Mouse (Mus musculus) neural tube, embryonic 11.5 days (tissue): ENCODE measurements around the gene Igsf9. TPM values are rescaled to one million over a fixed set of nuclear protein-coding genes. Genes with fewer than 3 reads are reported as not detected.
A peak's percentile ranks its signal among the peaks of the same experiment; 100 is the strongest.

Experiments used
- ATAC-seq: fragments of 200-750 bp; cut with Nextera tagmentation; 2 replicates; pipeline ENCODE4 v1.8.0; 2017; ENCODE audit warnings: moderate number of reproducible peaks, mild to moderate bottlenecking, moderate TSS enrichment, moderate library complexity; ENCODE audit not compliant: insufficient read depth, low FRiP score, low TSS enrichment
- DNase-seq: peaks from one replicate; pipeline ENCODE4 v3.0.0-alpha.2; 2015; ENCODE audit warnings: low spot score
- H3K27ac ChIP-seq: fragments of 300-500 bp; sonication (generic); 2 replicates; pipeline ENCODE4 v1.5.1; 2014; ENCODE audit warnings: low read depth, mild to moderate bottlenecking, low read length
- H3K27me3 ChIP-seq: fragments of 300-500 bp; sonication (generic); 2 replicates; pipeline ENCODE4 v1.6.1; 2014; ENCODE audit warnings: mild to moderate bottlenecking, low read length, mixed read lengths; ENCODE audit not compliant: control insufficient read depth, insufficient read depth
- H3K36me3 ChIP-seq: fragments of 300-500 bp; sonication (generic); 2 replicates; pipeline ENCODE4 v1.6.1; 2014; ENCODE audit warnings: mild to moderate bottlenecking, low read length, moderate library complexity, mixed read lengths; ENCODE audit not compliant: control insufficient read depth, insufficient read depth
- H3K4me1 ChIP-seq: fragments of 300-500 bp; sonication (generic); 2 replicates; pipeline ENCODE4 v1.6.1; 2014; ENCODE audit warnings: low read length, mixed read lengths; ENCODE audit not compliant: control insufficient read depth, insufficient read depth
- H3K4me2 ChIP-seq: fragments of 300-500 bp; sonication (generic); 2 replicates; pipeline ENCODE4 v1.6.1; 2014; ENCODE audit warnings: low read depth, mild to moderate bottlenecking, moderate library complexity
- H3K4me3 ChIP-seq: fragments of 300-500 bp; sonication (generic); 2 replicates; pipeline ENCODE4 v1.5.1; 2014; ENCODE audit warnings: low read depth, low read length
- H3K9ac ChIP-seq: fragments of 300-500 bp; sonication (generic); 2 replicates; pipeline ENCODE4 v1.6.1; 2014; ENCODE audit warnings: mild to moderate bottlenecking, low read length
- H3K9me3 ChIP-seq: fragments of 300-500 bp; sonication (generic); 2 replicates; pipeline ENCODE4 v1.6.1; 2016; ENCODE audit warnings: low read length; ENCODE audit not compliant: control insufficient read depth
- WGBS: fragments of 180-500 bp; shearing (Covaris S2); extraction: QIAGEN DNeasy Blood & Tissue Kit; methylation state at CpG from one replicate; pipeline ENCODE4 v1.1.7; 2014; 5-methylcytosine and 5-hydroxymethylcytosine counted together
- polyA plus RNA-seq: library from polyadenylated mRNA; unstranded; fragments of >200 nt; fragmentation: Nextera tagmentation; extraction: Ambion mirVana; gene quantifications from 2 replicates; pipeline ENCODE4 v1.2.1, GENCODE M21; 2014

Igsf9 gene
- polyA plus RNA-seq, 1 experiment from 2014 or later = 59.3 TPM

GRCm38 (mm10) chr1:172496030-172496429 is 14.4 kb downstream of the Igsf9 start:
- DNase-seq = no peak
- H3K9me3 ChIP-seq = no peaks in the 10 kb centered on the region
- WGBS = 78% methylated on average over 17 of the region's 17 CpGs
- H3K27me3 ChIP-seq = peaks cover 8% of the 10 kb centered on the region; the same call in 1 of the 2 replicates
- H3K27ac ChIP-seq = no peak overlapping the region
- peaks cover 15% of the 10 kb centered on the region for H3K36me3 ChIP-seq
- H3K4me2 ChIP-seq = no peak overlapping the region
- no peak for ATAC-seq
- no peak overlapping the region for H3K4me3 ChIP-seq
- H3K4me1 ChIP-seq = peaks cover 8% of the 10 kb centered on the region; the same call in 1 of the 2 replicates
- H3K9ac ChIP-seq = no peak overlapping the region

- Histone ChIP-seq H3K27ac (no peak overlapping the region), H3K9ac (no peak overlapping the region), H3K4me3 (no peak overlapping the region), H3K27me3 (peaks cover 10% of the 10 kb centered on the region; the same call in 1 of the 2 replicates), H3K4me1 (peaks cover 14% of the 10 kb centered on the region), H3K4me2 (no peak overlapping the region), H3K9me3 (no peaks in the 10 kb centered on the region), H3K36me3 (peaks cover 13% of the 10 kb centered on the region)
- peak; percentile 7 for DNase-seq
- ATAC-seq = no peak
- 86% methylated on average over 10 of the region's 10 CpGs for WGBS
These were observed 15.8 kb downstream of the Igsf9 start for GRCm38 (mm10) chr1:172497428-172497827.

GRCm38 (mm10) chr1:172499765-172500441 is 18.3 kb downstream of the Igsf9 start, which contains the start of gene Tagln2:
Tagln2 (plus strand) TSS chr1:172500047.
- 0 out of 2 replicates have a peak within 1 kb of the TSS, but pooled peaks have one; percentile 20 for H3K27ac ChIP-seq
- H3K4me1 ChIP-seq = peaks cover 27% of the 10 kb centered on the region
- H3K27me3 ChIP-seq = peaks cover 10% of the 10 kb centered on the region; the same call in 1 of the 2 replicates
- peaks cover 13% of the 10 kb centered on the region for H3K36me3 ChIP-seq
- DNase-seq (peak; percentile 79), ATAC-seq (peak; percentile 45)
- under 1% methylated on average over 30 of the region's 30 CpGs for WGBS
- H3K9me3 ChIP-seq = no peaks in the 10 kb centered on the region
- peak within 1 kb of the TSS; percentile 63 for H3K4me2 ChIP-seq
- H3K4me3 ChIP-seq = peak within 1 kb of the TSS; percentile 42
- peak within 1 kb of the TSS; percentile 57 for H3K9ac ChIP-seq

- peaks cover 27% of the 10 kb centered on the region for H3K4me1 ChIP-seq
These were observed 19.1 kb downstream of the Igsf9 start for GRCm38 (mm10) chr1:172500451-172501370.

GRCm38 (mm10) chr1:172501371-172502144 is 20.0 kb downstream of the Igsf9 start:
- 37% methylated on average over 13 of the region's 13 CpGs for WGBS
- H3K36me3 ChIP-seq = peaks cover 3% of the 10 kb centered on the region; the same call in 1 of the 2 replicates
- DNase-seq (peak; percentile 33), ATAC-seq (0 out of 2 replicates have a peak, but pooled peaks have one; percentile 0)
- H3K4me1 ChIP-seq = peaks cover 27% of the 10 kb centered on the region
- peak overlapping the region; percentile 42 for H3K4me3 ChIP-seq
- peak overlapping the region; percentile 63 for H3K4me2 ChIP-seq
- H3K27ac ChIP-seq = 0 out of 2 replicates have a peak overlapping the region, but pooled peaks have one; percentile 3
- H3K9me3 ChIP-seq = no peaks in the 10 kb centered on the region
- H3K9ac ChIP-seq = no peak overlapping the region; the same call in 1 of the 2 replicates
- peaks cover 10% of the 10 kb centered on the region; the same call in 1 of the 2 replicates for H3K27me3 ChIP-seq

More at GRCm38 (mm10) chr1:172500451-172501370, 19.1 kb downstream of the Igsf9 start:
- DNase-seq (peak; percentile 41), ATAC-seq (peak; percentile 19; the same call in 1 of the 2 replicates)
- H3K36me3 ChIP-seq = peaks cover 8% of the 10 kb centered on the region; the same call in 1 of the 2 replicates
- H3K4me2 ChIP-seq = peak overlapping the region; percentile 63
- H3K27ac ChIP-seq = 0 out of 2 replicates have a peak overlapping the region, but pooled peaks have one; percentile 20
- under 1% methylated on average over 51 of the region's 56 CpGs for WGBS
- H3K9ac ChIP-seq = peak overlapping the region; percentile 57
- H3K27me3 ChIP-seq = peaks cover 10% of the 10 kb centered on the region; the same call in 1 of the 2 replicates
- H3K9me3 ChIP-seq = no peaks in the 10 kb centered on the region
- H3K4me3 ChIP-seq = peak overlapping the region; percentile 42

- no peaks in the 10 kb centered on the region for H3K9me3 ChIP-seq
- peak overlapping the region; percentile 67; the same call in 1 of the 2 replicates for H3K27ac ChIP-seq
- H3K4me2 ChIP-seq = peak overlapping the region; percentile 26
- WGBS = 24% methylated on average over 13 of the region's 13 CpGs
- no peak for ATAC-seq
- H3K9ac ChIP-seq = peak overlapping the region; percentile 7
- peak; percentile 29 for DNase-seq
- no peaks in the 10 kb centered on the region; the same call in 1 of the 2 replicates for H3K36me3 ChIP-seq
- H3K4me1 ChIP-seq = peaks cover 27% of the 10 kb centered on the region
- no peak overlapping the region; the same call in 1 of the 2 replicates for H3K4me3 ChIP-seq
- H3K27me3 ChIP-seq = peaks cover 10% of the 10 kb centered on the region; the same call in 1 of the 2 replicates
These were observed 20.8 kb downstream of the Igsf9 start for GRCm38 (mm10) chr1:172502145-172503110.
